Mouse (Mus musculus) thymus, adult 2 months (tissue): Measurements from ENCODE around the gene Tedc2.

Experiments used
- CTCF ChIP-seq: fragments of 200-500 bp; IDR thresholded peaks from 2 replicates; pipeline ENCODE4 v1.5.1; 2012; ENCODE audit warnings: mild to moderate bottlenecking, control low read depth, low read length, moderate library complexity, borderline replicate concordance; ENCODE audit not compliant: control insufficient read depth, poor library complexity, insufficient read depth; ENCODE audit errors: extremely low read depth
- POLR2A ChIP-seq: fragments of 200-500 bp; IDR thresholded peaks from 2 replicates; pipeline ENCODE4 v1.6.1; 2012; ENCODE audit warnings: mild to moderate bottlenecking, low read length, control low read depth, moderate library complexity; ENCODE audit not compliant: control insufficient read depth, poor library complexity, insufficient read depth; ENCODE audit errors: extremely low read depth

DNA sequence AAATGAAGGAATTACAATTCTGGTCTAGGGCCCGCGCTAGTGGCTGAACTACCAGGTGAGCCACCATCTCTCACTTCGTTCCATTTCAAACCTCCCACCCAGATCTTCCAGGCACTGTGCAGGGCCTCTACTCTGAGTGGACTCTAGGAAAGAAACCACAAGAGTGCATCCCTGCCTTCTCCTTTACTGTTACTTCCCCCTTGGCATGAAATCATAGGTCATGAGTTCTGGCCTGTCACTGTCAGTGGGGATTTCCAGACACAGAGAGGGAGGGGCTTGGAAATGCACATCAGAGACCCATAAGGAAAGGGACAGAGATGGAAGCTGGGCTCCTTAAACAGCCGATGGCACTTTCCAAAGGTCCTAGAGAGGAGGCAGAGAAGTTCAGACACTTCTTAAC, 48.9 kb downstream of the Tedc2 start:
- TF ChIP-seq POLR2A (no peak), CTCF (no peak)
